Mouse (Mus musculus): Measurements from ENCODE around the gene Igfbp4.

Gene Igfbp4

GRCm38 (mm10) chr11:99083516-99083915 lies 42.5 kb downstream of the Igfbp4 start:
- no peak for DNase-seq

DNA sequence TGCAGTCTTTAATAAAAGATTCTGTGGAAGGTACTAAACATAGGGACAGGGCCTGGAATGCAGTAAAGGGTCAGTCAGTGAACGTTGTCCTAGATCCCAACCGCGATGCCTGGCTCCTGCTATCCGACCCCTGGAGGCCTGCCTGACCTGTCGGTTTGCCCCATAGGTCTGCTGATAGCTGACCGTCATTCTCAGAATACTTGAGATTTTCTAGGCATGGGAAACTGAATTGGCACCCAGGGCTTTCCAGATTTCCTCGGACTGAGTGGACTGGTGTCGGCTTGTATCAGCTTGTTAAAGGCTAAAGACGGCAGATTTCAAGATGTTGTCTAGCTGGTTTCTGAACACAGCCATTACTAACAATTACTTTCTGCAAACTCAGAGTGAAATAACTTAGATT lies 43.3 kb downstream of the Igfbp4 start:
- DNase-seq = no peak

GRCm38 (mm10) chr11:99088486-99088885 lies 47.4 kb downstream of the Igfbp4 start:
- DNase-seq = no peak

GRCm38 (mm10) chr11:99089077-99089601 lies 48.1 kb downstream of the Igfbp4 start, which contains the start of gene Tns4:
Gene Tns4, minus strand, starts transcription at chr11:99089306.
- DNase-seq = no peak

DNA sequence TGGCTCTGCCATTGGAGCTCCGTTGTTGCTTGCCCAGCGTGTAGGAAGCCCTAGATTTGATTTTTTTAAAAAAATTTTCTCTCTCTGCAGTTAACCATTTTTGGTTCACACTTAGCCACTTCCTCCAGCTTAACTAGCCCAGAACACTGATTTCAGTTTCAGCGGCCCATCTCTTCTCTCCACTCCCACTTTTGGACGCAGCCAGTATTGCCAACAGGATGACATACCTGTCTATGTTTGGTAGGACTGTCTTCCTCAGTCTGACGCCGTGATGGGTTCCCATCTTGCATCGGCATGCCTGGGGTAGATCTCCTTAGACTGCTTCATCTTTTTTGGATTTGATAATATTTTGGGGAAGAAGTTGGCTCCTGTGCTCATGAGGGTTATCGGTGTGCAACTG lies 49.3 kb downstream of the Igfbp4 start:
- no peak for DNase-seq

DNA sequence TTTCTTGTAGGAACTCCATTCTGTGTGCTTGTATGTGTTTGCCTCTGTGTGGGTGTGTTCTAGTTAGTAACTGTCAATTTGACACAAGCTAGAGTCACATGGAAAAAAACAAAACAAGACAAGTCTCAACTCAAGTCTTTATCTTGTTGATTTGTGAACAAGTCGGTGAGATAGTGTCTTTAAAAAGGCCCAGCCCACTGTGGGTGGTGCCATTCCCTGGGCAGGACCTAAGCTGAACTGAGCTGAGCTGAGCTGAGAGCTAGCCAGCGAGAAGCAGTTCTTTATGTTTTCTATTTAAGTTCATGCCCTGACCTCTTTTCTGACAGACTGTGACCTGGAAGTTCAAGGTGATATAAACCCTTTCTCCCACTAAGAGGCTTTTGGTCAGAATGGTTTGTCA lies 50.6 kb downstream of the Igfbp4 start:
- no peak for DNase-seq

DNA sequence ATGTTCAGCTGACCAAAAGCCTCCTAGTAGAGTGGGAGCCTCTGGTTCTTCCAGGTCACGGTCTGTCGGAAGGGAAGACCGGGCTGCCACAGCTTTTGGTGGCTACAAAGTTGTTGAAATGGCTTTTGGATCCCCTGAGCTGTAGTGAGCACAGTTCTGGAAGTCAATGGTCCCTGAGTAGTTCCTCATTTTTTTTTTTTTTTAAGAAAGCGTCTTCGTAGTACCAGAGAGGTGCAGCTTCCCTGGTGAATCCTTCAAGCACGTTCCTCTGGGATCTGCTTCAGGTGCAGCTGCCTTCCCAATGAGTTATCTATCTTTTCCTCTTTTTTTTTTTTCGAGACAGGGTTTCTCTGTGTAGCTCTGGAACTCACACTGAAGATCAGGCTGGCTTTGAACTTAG lies 52.7 kb downstream of the Igfbp4 start:
- no peak for DNase-seq

- DNase-seq = no peak
These were observed 54.0 kb downstream of the Igfbp4 start for GRCm38 (mm10) chr11:99094911-99095676.

DNA sequence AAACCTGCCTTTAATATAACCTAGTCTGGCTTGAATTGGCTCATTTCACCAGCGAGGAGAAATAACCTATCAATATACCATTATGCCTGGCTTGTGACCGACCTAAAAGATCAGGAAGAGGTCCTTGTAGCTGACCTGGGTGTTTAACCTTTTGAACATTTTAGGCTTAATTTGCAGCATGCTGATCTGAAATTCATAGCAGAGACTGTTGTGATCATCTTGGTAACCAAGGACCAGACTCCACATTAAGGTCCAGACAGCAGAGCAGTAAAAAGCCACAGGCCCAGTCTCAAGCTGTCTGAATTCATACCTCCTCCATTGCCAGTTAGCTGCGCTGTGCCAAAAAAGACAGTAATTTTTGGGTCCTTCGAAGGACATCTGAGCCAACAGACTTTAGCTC lies 54.7 kb downstream of the Igfbp4 start:
- DNase-seq = no peak

DNA sequence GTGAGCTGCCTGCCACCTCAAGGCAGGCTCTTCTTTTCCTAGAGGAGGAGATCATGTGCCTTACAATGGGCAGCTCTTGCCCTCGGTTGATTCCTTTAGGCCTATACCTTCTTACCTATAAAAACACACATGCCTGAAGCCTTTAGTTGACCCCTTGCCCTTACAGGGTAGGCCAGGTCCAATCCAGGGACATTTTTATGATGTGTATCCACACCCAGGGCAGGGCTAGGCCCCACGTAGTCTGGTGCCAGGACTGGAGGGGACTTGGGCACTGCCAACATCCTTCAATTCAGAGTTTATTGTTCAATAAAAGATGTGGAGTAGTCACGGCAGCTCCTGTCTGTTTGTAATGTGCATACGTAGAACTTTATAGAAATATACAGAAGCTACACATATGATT lies 55.4 kb downstream of the Igfbp4 start:
- no peak for DNase-seq

DNA sequence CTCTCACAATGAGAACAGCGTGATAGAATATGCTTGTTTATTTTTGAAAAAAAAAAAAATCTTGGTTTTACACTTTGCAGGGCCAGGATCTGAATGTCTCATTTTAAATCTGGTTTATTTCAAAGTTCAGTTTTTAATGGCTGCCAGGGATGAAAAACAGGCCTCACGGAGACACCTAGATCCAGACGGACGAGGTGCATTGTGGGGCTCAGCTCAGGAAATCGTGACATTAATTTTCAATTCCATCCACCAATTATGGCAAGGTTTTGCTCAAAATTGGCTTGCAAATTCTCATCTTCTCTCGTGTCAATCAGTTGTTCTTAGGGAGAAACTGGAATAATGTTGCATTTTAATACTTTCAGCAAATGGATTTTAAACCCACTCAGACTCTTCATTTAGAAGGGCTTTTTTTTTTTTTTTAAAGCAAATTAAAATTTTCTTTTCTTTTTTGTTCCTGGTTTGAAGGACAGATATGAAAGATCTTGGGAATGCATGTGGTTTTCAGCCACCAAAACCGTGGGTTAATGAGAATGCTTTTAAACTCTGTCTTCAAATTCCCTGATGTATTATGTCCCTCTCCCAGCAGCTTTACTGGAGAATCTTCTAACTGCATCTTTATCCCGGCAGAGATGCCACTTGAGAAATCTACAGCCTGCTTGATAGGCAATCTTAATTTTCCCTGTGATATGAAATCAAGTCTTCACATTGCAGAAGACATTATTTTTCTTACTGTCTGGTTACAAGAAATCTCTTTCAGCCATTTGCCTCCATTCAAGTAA lies 56.1 kb downstream of the Igfbp4 start:
- no peak for DNase-seq

DNA sequence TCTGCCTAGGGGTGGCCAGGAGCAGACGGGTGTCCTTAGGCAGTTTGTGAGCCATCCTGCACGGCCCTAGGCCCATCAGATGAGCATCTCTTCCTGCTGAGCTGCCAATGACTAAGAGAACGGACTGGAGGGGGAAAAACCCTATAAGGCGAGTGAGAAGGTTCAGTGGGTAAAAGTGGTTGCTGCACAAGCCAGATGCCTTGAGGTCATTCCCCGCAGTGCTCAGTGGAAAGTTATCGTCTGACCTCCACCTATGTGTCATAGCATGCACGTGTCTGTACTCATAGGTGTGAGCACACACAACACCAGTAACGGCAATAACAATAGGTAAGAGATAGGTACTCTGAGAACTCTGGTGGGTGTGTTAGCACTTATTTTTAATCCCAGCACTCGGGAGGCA lies 57.9 kb downstream of the Igfbp4 start:
- no peak for DNase-seq

DNA sequence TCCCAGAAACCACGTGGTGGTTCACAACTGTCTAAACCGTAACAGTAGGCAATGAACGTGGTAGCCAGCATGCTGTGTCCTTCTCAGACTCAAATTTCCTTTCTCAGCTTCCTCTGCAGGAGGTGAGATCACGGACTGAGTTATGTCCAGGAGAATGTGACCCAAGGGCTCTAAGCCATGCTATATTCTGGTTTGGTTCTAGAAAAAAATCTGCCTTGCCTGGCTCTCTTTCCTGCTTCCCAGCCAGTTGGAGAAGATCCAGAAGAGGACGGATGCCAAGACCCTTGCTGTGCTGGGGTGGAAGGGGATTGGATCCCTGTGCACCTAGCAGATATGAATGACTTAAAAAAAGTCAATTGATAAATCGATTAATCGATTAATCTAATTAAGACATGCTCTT lies 58.5 kb downstream of the Igfbp4 start:
- DNase-seq = no peak

GRCm38 (mm10) chr11:99100215-99100614 lies 59.2 kb downstream of the Igfbp4 start:
- DNase-seq = no peak

DNA sequence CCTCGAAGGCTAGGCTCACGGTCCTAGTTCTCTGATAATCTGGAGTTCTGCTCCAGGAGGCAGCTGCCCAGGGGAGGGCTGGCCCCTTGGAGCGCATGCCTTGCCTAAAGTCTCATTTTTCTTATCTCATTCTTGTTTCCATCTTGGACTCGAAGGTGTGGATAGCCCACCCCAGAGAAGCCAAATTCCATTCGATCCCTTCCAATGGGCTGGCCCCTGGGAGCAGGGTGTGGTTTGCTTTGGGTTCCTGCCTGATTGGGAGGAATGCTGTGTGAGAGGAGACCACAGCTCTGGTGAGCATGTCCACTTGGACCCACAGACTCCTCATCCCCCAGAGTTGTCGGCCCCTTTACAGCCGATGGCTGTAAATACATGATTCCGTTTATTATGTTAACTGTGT lies 60.6 kb downstream of the Igfbp4 start:
- no peak for DNase-seq

- DNase-seq = no peak
These were observed 61.7 kb downstream of the Igfbp4 start for GRCm38 (mm10) chr11:99102575-99103270.
